Mouse (Mus musculus) urinary bladder, postnatal 14 days (tissue): ENCODE results near the gene Ltbp3.

Experiments
- DNase-seq: peaks from one replicate; pipeline ENCODE4 v3.0.0; 2021; ENCODE audit warnings: low spot score

Gene Ltbp3

GRCm38 (mm10) chr19:5724549-5724941, 16.2 kb upstream of the Ltbp3 start:
- DNase-seq: peak; percentile 78

- peak; percentile 42 for DNase-seq
Measured at GRCm38 (mm10) chr19:5725029-5725707, 15.5 kb upstream of the Ltbp3 start.

- DNase-seq: peak; percentile 83
Measured at GRCm38 (mm10) chr19:5725767-5726515, 14.8 kb upstream of the Ltbp3 start, which contains the start of gene Ehbp1l1. Ehbp1l1 (minus strand) TSS chr19:5726317.

GRCm38 (mm10) chr19:5726961-5727578, 13.6 kb upstream of the Ltbp3 start:
- DNase-seq: no peak

- DNase-seq: peak; percentile 92
Measured at GRCm38 (mm10) chr19:5727701-5728100, 13.0 kb upstream of the Ltbp3 start.

GRCm38 (mm10) chr19:5728631-5729443, 11.9 kb upstream of the Ltbp3 start:
- peak; percentile 69 for DNase-seq

GRCm38 (mm10) chr19:5729444-5729815, 11.3 kb upstream of the Ltbp3 start, which contains the start of gene Fam89b:
Fam89b (minus strand) TSS chr19:5729653.
- peak; percentile 93 for DNase-seq

- DNase-seq: no peak
Measured at GRCm38 (mm10) chr19:5730314-5731186, 10.2 kb upstream of the Ltbp3 start.

GRCm38 (mm10) chr19:5731264-5731978, 9.3 kb upstream of the Ltbp3 start:
- peak; percentile 93 for DNase-seq

- no peak for DNase-seq
Measured at GRCm38 (mm10) chr19:5734325-5734724, 6.4 kb upstream of the Ltbp3 start.

- no peak for DNase-seq
Measured at GRCm38 (mm10) chr19:5739446-5739845, 1.3 kb upstream of the Ltbp3 start.

GRCm38 (mm10) chr19:5741641-5742240, 1.0 kb downstream of the Ltbp3 start:
- peak; percentile 84 for DNase-seq

- DNase-seq: no peak
Measured at GRCm38 (mm10) chr19:5742241-5742641, 1.5 kb downstream of the Ltbp3 start.

GRCm38 (mm10) chr19:5743576-5743975, 2.9 kb downstream of the Ltbp3 start:
- no peak for DNase-seq

- DNase-seq: no peak
Measured at GRCm38 (mm10) chr19:5745756-5746710, 5.3 kb downstream of the Ltbp3 start.

- DNase-seq: no peak
Measured at GRCm38 (mm10) chr19:5746907-5747363, 6.2 kb downstream of the Ltbp3 start.

GRCm38 (mm10) chr19:5749476-5749875, 8.8 kb downstream of the Ltbp3 start:
- peak; percentile 48 for DNase-seq

GRCm38 (mm10) chr19:5750951-5751350, 10.2 kb downstream of the Ltbp3 start:
- no peak for DNase-seq

GRCm38 (mm10) chr19:5751742-5752141, 11.0 kb downstream of the Ltbp3 start:
- peak; percentile 60 for DNase-seq
